Mouse (Mus musculus): ENCODE data around the gene Shroom3.

GRCm38 (mm10) chr5:92866546-92866945 is 183.3 kb downstream of the Shroom3 start:
- TF ChIP-seq FLI1 (IDR thresholded peaks at IDR 0.05; ENCODE audit: low read length): no peak
- no peak for TF ChIP-seq GATA1 (IDR thresholded peaks at IDR 0.05; ENCODE audit: borderline replicate concordance, low read length)
